Mouse (Mus musculus): ENCODE results near the gene Olfr1188.
"Not testable (repeated sequence)": the region's sequence is repeated elsewhere in the genome, so short reads cannot be mapped to it uniquely, and the experiment has no call there.

The Olfr1188 gene

DNA sequence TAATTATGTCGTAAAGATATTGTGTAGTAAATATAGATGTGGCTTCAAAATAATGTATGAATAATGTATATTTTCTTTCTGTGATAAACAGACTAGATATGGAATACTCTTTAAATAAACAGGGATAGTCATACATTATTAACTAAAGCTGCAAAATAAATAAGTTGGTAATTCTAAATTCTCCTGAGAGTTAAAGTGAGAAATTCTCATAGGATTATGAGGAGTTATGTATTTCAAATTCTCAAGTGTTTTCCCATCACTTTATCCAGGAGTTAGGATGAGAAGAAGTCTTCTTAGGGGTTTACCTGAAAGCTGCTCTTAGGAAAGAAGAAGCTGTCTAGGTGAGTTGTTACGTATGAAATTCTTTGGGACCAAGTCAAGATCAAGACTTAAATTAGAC, at the start of gene Olfr1188:
Gene Olfr1188 (plus strand): TSS at position 301 of the 400 bp plus-strand sequence.
- no peak for DNase-seq (ENCODE audit: low spot score)

DNA sequence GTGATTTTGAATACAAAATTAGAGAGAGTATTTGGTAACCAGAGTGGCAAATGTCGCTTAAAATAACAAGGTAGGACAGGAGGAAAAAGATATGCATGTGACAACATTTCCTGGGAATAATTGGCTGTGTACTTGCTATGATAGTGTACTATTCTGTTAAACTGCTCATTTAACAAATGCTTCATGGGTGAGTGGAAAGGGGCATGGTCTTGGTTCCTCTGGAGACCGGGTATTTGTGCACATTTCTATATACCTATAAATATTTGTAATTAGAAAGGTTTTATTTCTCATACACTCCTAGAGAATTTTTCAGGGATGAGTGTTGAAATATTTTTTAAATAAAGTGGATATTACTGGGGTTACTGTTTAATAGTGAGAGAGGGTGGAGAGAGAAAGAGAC, 38.5 kb upstream of the Olfr1188 start, which contains the start of gene Olfr1186:
Gene Olfr1186 (plus strand): TSS at position 301 of the 400 bp plus-strand sequence.
- no peak for DNase-seq (ENCODE audit: low spot score)

DNA sequence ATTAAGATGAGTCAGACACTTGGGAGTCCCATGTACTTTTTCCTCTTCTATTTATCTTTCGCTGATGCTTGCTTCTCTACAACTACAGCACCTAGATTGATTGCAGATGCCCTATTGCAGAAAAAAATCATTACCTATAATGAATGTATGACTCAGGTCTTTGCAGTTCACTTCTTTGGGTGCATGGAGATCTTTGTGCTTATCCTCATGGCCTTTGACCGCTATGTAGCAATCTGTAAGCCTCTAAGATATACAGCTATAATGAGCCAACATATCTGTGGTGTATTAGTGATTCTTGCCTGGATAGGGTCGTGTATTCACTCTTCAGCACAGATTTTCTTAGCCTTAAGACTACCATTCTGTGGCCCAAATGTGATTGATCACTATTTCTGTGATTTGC, 31.0 kb upstream of the Olfr1188 start:
- DNase-seq (ENCODE audit: low spot score): no peak

DNA sequence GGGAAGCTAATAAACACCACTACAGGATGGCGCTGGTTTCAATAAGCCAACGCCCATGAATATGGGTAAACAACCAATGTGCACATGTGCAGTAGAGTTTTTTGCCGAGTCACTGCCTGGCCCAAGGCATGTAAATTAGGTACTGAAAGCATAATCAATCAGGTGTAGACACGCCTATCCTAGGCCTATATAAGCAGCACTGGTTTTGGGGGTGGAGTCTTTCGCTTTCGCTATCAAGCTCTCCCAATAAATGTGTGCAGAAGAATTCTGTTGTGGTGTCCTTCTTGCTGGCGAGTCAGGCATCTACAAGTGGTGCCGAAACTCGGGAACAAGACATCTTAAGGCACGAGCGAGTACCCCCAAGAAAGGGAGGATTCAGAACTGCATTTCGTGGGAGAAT, 16.0 kb downstream of the Olfr1188 start:
- DNase-seq (ENCODE audit: low spot score): not testable (repeated sequence)

DNA sequence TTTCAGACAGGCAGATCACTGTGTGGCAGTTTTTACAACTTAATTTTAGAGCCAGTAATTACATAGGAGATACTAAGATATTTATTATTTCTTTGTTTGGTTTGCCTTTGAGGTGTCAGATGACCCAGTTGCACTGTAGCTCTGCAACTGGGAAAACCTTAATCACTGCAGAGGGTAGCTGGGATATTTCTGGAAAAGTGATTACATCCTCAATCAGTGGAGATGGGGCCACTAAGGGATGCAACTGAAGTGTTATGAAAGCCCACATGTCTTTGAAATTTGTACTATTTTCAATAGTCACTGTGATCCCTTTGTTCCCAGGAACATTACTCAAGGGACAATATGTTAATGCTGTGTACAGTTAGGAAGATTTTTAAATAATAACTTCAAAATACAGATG, 29.4 kb downstream of the Olfr1188 start, which contains the start of gene Olfr1189:
Gene Olfr1189 (plus strand): TSS at position 301 of the 400 bp plus-strand sequence.
- DNase-seq (ENCODE audit: low spot score): no peak
